Mouse (Mus musculus) frontal cortex, postnatal 36 days (tissue): ENCODE data around the gene Gps2.

Source experiments
- DNase-seq, 2 experiments: peaks; one replicate each; pipeline ENCODE4 v3.0.0; 2022; ENCODE audit warnings: low spot score in 2 of 2

The Gps2 gene

DNA sequence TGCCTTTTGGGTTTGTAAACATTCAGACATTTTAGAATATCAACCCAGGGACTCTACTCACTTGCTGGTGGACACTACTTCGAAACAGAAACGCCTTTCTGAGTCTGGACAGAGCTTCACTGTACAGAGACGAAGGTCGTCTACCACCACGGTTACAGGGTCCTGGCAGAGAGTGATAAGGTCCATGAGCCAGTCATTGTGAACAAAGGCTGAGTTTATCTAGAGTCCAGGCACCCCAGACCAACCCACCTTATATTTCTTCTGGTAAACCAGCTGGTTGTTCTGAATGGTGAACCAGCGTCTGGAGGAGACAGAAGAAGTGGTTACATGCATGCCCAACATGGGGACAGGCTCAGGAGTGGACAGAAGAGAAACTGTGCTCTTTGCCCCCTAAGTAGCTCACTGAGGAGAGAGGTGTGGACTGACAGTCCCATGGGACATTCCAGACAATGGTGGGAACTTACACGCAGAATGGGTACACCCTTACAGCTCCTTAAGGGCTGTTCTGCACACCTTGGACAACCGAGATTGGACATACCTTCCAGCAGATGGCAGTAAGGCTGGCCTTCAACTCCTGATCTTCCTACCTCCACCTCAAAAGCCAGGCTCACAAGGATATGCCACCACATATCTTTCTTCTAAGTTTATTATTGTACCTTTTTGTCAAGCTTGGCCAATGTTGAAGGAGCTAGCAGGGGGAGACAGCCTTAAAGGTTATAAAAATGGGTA is 26.6 kb upstream of the Gps2 start:
- DNase-seq = no peak

DNA sequence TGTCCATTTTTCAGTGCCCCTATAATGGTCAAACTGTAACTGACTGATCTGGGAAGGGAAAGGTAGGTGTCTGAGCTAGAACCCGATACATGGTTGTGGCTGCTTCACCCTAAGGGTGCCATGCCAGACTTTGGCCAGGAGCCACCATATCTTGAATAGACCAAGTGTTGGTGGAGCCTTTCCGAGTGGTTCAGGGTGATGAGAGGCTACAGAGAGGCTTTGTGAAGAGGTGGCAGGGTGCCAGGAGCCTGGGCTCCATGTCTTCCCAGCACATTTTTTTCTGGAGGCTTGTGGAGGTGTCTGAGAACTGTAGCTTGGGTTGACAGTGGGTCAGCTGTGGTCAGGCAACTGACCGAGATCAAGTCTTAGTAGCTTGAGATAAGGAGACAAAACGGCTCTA is 22.2 kb upstream of the Gps2 start:
- DNase-seq = no peak

- DNase-seq = no peak
Measured at GRCm38 (mm10) chr11:69894671-69895070, 19.0 kb upstream of the Gps2 start.

GRCm38 (mm10) chr11:69895291-69895690 is 18.4 kb upstream of the Gps2 start, which contains the start of gene Acap1:
Acap1 (minus strand) TSS chr11:69895539.
- no peak for DNase-seq

DNA sequence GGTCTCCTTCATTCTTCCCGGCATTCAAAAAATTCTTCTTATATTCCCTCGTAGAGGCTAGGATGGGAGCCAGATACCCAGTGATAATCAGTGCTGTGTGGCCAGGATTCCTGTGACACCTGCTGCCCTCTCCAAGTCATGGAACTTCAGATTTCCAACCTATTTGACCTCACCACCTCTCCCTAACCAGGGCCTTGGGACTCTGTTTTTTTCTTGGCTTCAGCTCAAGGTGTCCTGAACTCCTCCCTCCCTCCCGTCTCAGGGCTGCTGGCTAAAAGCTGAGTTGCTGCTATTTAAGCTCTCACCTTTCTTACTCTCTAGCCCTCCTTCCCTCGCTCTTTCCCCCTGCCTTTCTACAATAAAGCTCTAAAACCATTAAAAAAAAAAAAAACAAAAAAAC is 13.8 kb upstream of the Gps2 start:
- no peak for DNase-seq

DNA sequence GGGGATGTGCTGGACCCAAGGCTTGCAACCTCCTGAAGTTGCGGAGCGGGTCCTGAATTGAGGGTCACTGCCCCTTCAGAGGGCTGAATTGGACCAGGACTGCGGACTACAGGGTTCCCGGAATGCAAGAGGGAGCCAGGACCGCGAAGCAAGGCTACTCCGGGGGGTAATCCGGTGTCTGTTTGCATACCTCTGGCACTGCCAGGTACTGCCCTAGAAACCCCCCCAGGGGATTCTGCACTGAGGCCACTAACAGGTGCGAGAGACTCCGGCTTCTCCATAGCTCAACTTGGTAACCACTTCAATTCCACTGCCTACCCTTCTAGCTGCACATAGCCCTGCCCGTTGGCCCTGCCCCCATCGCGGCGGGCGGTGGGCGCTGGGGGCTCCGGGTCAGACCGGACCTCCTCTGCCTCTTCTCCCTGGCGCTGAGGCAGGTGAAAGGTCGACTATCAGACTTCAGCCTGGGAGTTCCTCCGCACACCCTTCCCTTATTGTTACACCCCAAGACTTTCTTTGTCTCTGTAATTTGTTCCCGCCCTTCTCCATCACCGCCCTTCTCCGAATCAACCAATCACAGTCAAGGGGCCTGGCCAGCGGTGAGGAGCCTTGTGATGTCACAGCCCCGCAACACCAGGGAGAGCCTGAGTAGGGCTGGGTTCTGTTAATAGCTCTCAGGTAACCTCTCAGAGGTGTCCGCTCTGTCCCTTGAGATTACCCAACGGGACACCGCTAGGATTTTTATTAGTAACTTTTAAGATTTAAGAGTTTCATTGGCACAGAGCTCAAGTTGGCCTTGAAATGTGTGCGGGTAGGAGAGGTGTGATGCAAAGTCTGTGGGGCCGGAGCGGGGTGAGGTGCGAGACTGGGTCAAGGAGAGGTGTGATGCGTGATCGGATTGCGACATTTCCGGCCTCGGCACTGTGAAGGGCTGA is 12.9 kb upstream of the Gps2 start, which contains the start of the genes 2810408A11Rik and Neurl4:
Gene 2810408A11Rik, minus strand, starts transcription at position 517 of the 935 bp plus-strand sequence.
Gene Neurl4, plus strand, starts transcription at position 602 of the 935 bp plus-strand sequence.
- peak; percentile 85 to 87 for DNase-seq

GRCm38 (mm10) chr11:69901406-69901846 is 12.3 kb upstream of the Gps2 start:
- peak; percentile 96 to 99 for DNase-seq

DNA sequence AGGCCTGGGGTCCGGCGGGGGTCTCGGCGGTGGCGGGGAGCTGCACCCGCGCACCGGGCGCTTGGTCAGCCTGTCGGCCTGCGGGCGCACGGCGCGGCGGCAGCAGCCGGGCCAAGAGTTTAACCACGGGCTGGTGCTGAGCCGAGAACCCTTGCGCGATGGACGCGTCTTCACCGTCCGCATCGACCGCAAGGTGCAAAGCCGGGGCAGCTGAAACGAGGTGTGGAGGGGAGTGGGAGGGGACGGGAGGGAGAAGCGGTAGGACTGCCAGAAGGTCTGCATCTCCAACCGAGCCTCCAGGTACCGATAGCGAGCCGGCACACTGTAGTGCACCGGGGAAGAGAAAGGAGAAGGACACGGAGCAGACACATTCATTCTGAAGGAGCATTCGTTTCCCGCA is 11.7 kb upstream of the Gps2 start:
- DNase-seq = no peak

GRCm38 (mm10) chr11:69902972-69903371 is 10.7 kb upstream of the Gps2 start:
- no peak for DNase-seq

GRCm38 (mm10) chr11:69904311-69904710 is 9.4 kb upstream of the Gps2 start:
- no peak for DNase-seq

GRCm38 (mm10) chr11:69908645-69909044 is 5.0 kb upstream of the Gps2 start:
- no peak for DNase-seq

GRCm38 (mm10) chr11:69909174-69909573 is 4.5 kb upstream of the Gps2 start:
- DNase-seq = no peak

- DNase-seq = no peak
Measured at GRCm38 (mm10) chr11:69910177-69910576, 3.5 kb upstream of the Gps2 start.

- DNase-seq = no peak
Measured at GRCm38 (mm10) chr11:69910781-69911560, 2.7 kb upstream of the Gps2 start.

DNA sequence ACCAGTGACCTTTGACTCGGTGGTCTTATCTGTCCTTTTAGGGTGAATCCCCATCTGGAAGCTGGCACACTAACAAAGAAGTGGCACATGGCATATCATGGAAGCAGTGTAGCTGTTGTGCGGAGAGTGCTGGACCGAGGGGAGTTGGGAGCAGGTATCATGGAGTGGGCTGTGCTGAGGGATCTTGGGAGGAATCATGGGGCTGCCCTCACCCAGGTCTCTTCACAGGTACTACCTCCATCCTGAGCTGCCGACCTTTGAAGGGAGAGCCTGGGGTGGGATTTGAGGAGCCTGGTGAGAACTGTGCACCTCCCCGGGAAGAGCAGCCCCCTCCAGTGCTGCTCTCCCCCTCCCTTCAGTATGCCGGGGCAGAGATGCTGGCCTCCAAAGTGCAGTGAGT is 2.0 kb upstream of the Gps2 start:
- no peak for DNase-seq

DNA sequence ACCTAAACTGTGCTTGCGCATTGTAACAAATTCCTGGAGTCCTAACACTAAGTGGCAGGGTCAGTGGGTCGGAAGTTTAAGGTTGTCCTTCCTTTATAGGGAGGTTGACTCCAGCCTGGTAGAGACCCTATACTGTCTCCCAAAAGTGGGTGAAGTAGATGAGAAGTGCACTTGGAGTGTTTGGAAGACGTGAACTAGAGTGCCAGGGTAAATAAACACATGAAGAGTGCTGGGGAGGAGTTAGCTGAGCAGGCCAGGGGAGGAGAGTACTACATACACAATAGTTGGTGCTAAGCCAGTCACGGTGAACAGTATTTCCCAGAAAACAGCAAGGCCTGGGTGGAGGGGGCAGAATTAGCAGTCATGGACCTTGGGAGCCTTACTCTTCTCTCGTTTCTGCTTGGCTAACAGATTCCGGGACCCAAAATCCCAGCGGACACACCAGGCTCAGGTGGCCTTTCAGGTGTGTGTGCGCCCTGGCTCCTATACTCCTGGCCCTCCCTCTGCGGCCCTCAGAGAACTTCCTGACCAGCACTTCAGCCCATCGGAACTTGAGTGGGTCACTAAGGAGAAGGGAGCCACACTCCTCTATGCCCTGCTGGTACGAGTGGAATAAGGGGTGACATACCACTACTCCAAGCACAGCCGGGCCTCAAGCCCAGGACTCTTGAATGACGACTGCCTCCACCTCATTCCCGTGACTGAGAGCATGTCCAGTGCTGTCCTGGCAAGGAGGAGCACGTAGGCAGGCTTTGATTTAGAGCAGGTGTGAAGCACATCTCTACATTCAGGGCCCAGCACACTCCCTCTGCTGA is 765 bp upstream of the Gps2 start:
- no peak for DNase-seq

DNA sequence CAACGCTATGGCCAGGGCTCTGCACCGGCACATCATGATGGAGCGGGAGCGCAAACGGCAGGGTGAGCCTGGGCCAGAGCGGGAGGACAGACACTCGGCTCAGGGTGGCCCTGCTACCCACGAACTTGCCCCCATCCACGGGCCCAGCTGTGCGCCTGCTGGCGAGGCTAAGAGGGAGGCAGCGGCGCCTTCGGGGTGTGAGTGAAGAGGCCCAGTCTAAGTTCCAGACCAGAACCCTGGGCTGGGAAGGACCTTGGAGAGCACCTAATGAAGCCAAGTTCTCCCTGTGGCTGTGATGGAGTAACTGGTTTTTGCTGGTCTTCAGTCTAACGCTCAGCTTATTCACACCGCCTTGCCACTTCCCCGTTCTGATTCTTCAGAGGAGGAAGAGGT is 680 bp downstream of the Gps2 start:
- DNase-seq = no peak

DNA sequence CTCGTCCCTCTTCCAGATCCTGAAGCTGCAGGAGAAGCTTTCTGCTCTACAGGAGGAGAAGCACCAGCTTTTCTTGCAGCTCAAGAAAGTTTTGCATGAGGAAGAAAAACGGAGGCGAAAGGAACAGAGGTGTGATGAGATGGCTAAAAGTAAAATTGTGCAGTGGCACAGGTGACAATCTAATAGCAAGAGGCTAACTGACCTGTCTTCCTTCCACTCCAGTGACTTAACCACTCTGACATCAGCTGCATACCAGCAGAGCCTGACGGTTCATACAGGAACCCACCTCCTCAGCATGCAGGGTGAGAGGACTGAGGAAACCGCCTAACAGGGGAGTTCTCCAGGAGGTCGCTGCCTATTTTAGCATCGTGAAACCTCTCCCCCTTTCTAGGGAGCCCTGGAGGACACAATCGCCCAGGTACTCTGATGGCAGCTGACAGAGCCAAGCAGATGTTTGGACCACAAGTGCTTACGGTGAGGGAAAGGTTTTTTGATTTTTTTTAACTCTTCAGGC is 1.3 kb downstream of the Gps2 start:
- DNase-seq = no peak

DNA sequence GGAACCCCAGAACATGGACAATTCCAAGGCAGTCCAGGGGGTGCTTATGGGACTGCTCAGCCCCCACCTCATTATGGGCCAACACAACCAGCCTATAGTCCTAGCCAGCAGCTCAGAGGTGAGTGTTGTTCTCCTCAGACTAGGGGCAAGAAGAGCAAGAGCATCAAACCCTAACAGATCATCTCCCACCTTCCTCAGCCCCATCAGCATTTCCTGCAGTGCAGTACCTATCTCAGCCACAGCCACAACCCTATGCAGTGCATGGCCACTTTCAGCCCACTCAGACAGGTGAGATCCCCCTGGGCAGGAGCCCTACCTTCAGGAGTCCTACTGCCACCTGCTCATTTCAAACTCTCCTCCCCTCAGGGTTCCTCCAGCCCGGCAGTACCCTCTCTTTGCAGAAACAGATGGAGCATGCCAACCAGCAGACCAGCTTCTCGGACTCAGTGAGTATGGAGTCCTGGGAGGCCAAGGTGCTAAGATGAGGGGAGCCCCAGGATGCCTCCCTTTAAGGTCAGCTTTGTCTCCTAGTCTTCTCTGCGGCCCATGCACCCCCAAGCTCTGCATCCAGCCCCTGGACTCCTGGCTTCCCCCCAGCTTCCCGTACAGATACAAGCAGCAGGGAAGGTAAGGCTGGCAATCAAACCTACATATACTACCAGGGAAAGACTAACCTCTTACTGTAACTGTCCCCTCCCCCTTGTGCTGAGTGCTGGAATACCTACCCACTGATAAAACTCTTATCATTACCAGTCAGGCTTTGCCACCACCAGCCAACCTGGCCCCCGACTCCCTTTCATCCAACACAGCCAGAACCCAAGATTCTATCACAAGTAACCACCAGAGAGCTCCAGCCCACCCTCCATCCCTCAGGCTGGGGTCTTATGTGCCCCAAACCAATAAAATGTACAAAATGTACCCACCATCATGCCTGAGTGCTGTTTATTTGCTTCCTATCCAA is 2.3 kb downstream of the Gps2 start:
- DNase-seq = no peak
